Mouse (Mus musculus): Measurements from ENCODE around the gene Txlnb. TPM values are rescaled to one million over a fixed set of nuclear protein-coding genes. Genes with fewer than 3 reads are reported as not detected.
A peak's percentile ranks its signal among the peaks of the same experiment; 100 is the strongest.
"Not testable (repeated sequence)": the region's sequence is repeated elsewhere in the genome, so short reads cannot be mapped to it uniquely, and the experiment has no call there.

The Txlnb gene
- polyA plus RNA-seq, 1 experiment from 2014 or later = 40.9 TPM

GRCm38 (mm10) chr10:17820422-17820821, 24.4 kb downstream of the Txlnb start:
- 88% methylated on average over 7 of the region's 7 CpGs for WGBS
- peaks cover 43% of the 10 kb centered on the region for H3K36me3 ChIP-seq
- not testable (repeated sequence) for ATAC-seq (ENCODE audit: insufficient number of reproducible peaks, low FRiP score)

GRCm38 (mm10) chr10:17827391-17827790, 31.4 kb downstream of the Txlnb start:
- 11% methylated on average over 12 of the region's 12 CpGs for WGBS
- H3K27me3 ChIP-seq (replicated peaks) = no peaks in the 10 kb centered on the region
- no peak for ATAC-seq (ENCODE audit: insufficient number of reproducible peaks, low FRiP score)
- H3K4me2 ChIP-seq = peak overlapping the region; percentile 23; the same call in 1 of the 2 replicates
- H3K9ac ChIP-seq = no peak overlapping the region
- no peaks in the 10 kb centered on the region for H3K9me3 ChIP-seq (replicated peaks)
- no peak overlapping the region for H3K27ac ChIP-seq (ENCODE audit: poor library complexity, severe bottlenecking)
- H3K4me3 ChIP-seq = no peak overlapping the region
- H3K4me1 ChIP-seq (replicated peaks) = no peaks in the 10 kb centered on the region
- peaks cover 41% of the 10 kb centered on the region for H3K36me3 ChIP-seq

More at GRCm38 (mm10) chr10:17820422-17820821, 24.4 kb downstream of the Txlnb start:
- H3K9me3 ChIP-seq (replicated peaks); H3K27me3 ChIP-seq (replicated peaks); H3K4me1 ChIP-seq (replicated peaks); H3K9ac ChIP-seq; H3K27ac ChIP-seq (ENCODE audit: poor library complexity, severe bottlenecking); H3K4me3 ChIP-seq; H3K4me2 ChIP-seq: not testable (repeated sequence)

GRCm38 (mm10) chr10:17829205-17829604, 33.2 kb downstream of the Txlnb start:
- H3K9me3 ChIP-seq (replicated peaks) = no peaks in the 10 kb centered on the region
- no peaks in the 10 kb centered on the region for H3K27me3 ChIP-seq (replicated peaks)
- H3K4me1 ChIP-seq (replicated peaks) = no peaks in the 10 kb centered on the region
- 77% methylated on average over 4 of the region's 4 CpGs for WGBS
- H3K36me3 ChIP-seq = peaks cover 48% of the 10 kb centered on the region
- H3K4me2 ChIP-seq = no peak overlapping the region
- no peak overlapping the region for H3K9ac ChIP-seq
- H3K27ac ChIP-seq (ENCODE audit: poor library complexity, severe bottlenecking) = no peak overlapping the region
- no peak overlapping the region for H3K4me3 ChIP-seq
- no peak for ATAC-seq (ENCODE audit: insufficient number of reproducible peaks, low FRiP score)

- Histone ChIP-seq H3K4me1 (replicated peaks) (no peaks in the 10 kb centered on the region), H3K27me3 (replicated peaks) (no peaks in the 10 kb centered on the region), H3K4me2 (no peak overlapping the region), H3K4me3 (no peak overlapping the region), H3K9me3 (replicated peaks) (no peaks in the 10 kb centered on the region), H3K9ac (no peak overlapping the region), H3K36me3 (peaks cover 50% of the 10 kb centered on the region), H3K27ac (ENCODE audit: poor library complexity, severe bottlenecking) (no peak overlapping the region)
- 60% methylated on average over 3 of the region's 3 CpGs for WGBS
- no peak for ATAC-seq (ENCODE audit: insufficient number of reproducible peaks, low FRiP score)
Observed at GRCm38 (mm10) chr10:17831041-17831440, 35.0 kb downstream of the Txlnb start.

GRCm38 (mm10) chr10:17835031-17835430, 39.0 kb downstream of the Txlnb start:
- H3K4me2 ChIP-seq = no peak overlapping the region
- H3K4me3 ChIP-seq = no peak overlapping the region
- no peak overlapping the region for H3K9ac ChIP-seq
- H3K27me3 ChIP-seq (replicated peaks) = no peaks in the 10 kb centered on the region
- H3K9me3 ChIP-seq (replicated peaks) = no peaks in the 10 kb centered on the region
- H3K4me1 ChIP-seq (replicated peaks) = peaks cover 4% of the 10 kb centered on the region; the same call in 1 of the 2 replicates
- 78% methylated on average over 6 of the region's 6 CpGs for WGBS
- no peak overlapping the region for H3K27ac ChIP-seq (ENCODE audit: poor library complexity, severe bottlenecking)
- ATAC-seq (ENCODE audit: insufficient number of reproducible peaks, low FRiP score) = no peak
- H3K36me3 ChIP-seq = peaks cover 46% of the 10 kb centered on the region

GRCm38 (mm10) chr10:17836275-17836674, 40.2 kb downstream of the Txlnb start:
- no peak overlapping the region for H3K4me3 ChIP-seq
- peaks cover 4% of the 10 kb centered on the region; the same call in 1 of the 2 replicates for H3K4me1 ChIP-seq (replicated peaks)
- H3K36me3 ChIP-seq = peaks cover 42% of the 10 kb centered on the region
- no peaks in the 10 kb centered on the region for H3K9me3 ChIP-seq (replicated peaks)
- no peak overlapping the region for H3K4me2 ChIP-seq
- H3K9ac ChIP-seq = no peak overlapping the region
- no peak for ATAC-seq (ENCODE audit: insufficient number of reproducible peaks, low FRiP score)
- H3K27ac ChIP-seq (ENCODE audit: poor library complexity, severe bottlenecking) = no peak overlapping the region
- H3K27me3 ChIP-seq (replicated peaks) = no peaks in the 10 kb centered on the region
- 86% methylated on average over 1 of the region's 1 CpGs for WGBS

GRCm38 (mm10) chr10:17842030-17842429, 46.0 kb downstream of the Txlnb start:
- peaks cover 38% of the 10 kb centered on the region for H3K36me3 ChIP-seq
- H3K27me3 ChIP-seq (replicated peaks) = no peaks in the 10 kb centered on the region
- peaks cover 4% of the 10 kb centered on the region; the same call in 1 of the 2 replicates for H3K4me1 ChIP-seq (replicated peaks)
- H3K4me3 ChIP-seq = no peak overlapping the region
- no peak for ATAC-seq (ENCODE audit: insufficient number of reproducible peaks, low FRiP score)
- WGBS = 78% methylated on average over 3 of the region's 3 CpGs
- H3K9ac ChIP-seq = no peak overlapping the region
- peaks cover 1% of the 10 kb centered on the region; the same call in 1 of the 2 replicates for H3K9me3 ChIP-seq (replicated peaks)
- no peak overlapping the region for H3K4me2 ChIP-seq
- H3K27ac ChIP-seq (ENCODE audit: poor library complexity, severe bottlenecking) = no peak overlapping the region

GRCm38 (mm10) chr10:17844781-17845537, 48.9 kb downstream of the Txlnb start:
- no peak overlapping the region for H3K27ac ChIP-seq (ENCODE audit: poor library complexity, severe bottlenecking)
- no peaks in the 10 kb centered on the region for H3K4me1 ChIP-seq (replicated peaks)
- WGBS = 67% methylated on average over 4 of the region's 4 CpGs
- H3K36me3 ChIP-seq = peaks cover 35% of the 10 kb centered on the region
- no peak for ATAC-seq (ENCODE audit: insufficient number of reproducible peaks, low FRiP score)
- H3K4me3 ChIP-seq = no peak overlapping the region
- no peak overlapping the region for H3K4me2 ChIP-seq
- H3K9me3 ChIP-seq (replicated peaks) = peaks cover 4% of the 10 kb centered on the region; the same call in 1 of the 2 replicates
- no peaks in the 10 kb centered on the region for H3K27me3 ChIP-seq (replicated peaks)
- H3K9ac ChIP-seq = no peak overlapping the region

GRCm38 (mm10) chr10:17857647-17858261, 61.7 kb downstream of the Txlnb start:
- no peaks in the 10 kb centered on the region for H3K36me3 ChIP-seq
- no peak for ATAC-seq (ENCODE audit: insufficient number of reproducible peaks, low FRiP score)
- WGBS = 69% methylated on average over 9 of the region's 9 CpGs
- H3K27ac ChIP-seq (ENCODE audit: poor library complexity, severe bottlenecking) = no peak overlapping the region
- H3K9me3 ChIP-seq (replicated peaks) = no peaks in the 10 kb centered on the region
- no peak overlapping the region for H3K4me2 ChIP-seq
- H3K4me1 ChIP-seq (replicated peaks) = no peaks in the 10 kb centered on the region
- H3K27me3 ChIP-seq (replicated peaks) = no peaks in the 10 kb centered on the region
- no peak overlapping the region for H3K9ac ChIP-seq
- H3K4me3 ChIP-seq = no peak overlapping the region

- H3K27ac ChIP-seq (ENCODE audit: poor library complexity, severe bottlenecking) = no peak overlapping the region
- no peak for ATAC-seq (ENCODE audit: insufficient number of reproducible peaks, low FRiP score)
- H3K4me3 ChIP-seq = no peak overlapping the region
- no peaks in the 10 kb centered on the region for H3K36me3 ChIP-seq
- no peaks in the 10 kb centered on the region for H3K27me3 ChIP-seq (replicated peaks)
- H3K9me3 ChIP-seq (replicated peaks) = no peaks in the 10 kb centered on the region
- H3K4me1 ChIP-seq (replicated peaks) = no peaks in the 10 kb centered on the region
- no peak overlapping the region for H3K4me2 ChIP-seq
- no peak overlapping the region for H3K9ac ChIP-seq
- WGBS = 78% methylated on average over 6 of the region's 6 CpGs
Observed at GRCm38 (mm10) chr10:17860701-17861480, 64.9 kb downstream of the Txlnb start.
